Mouse (Mus musculus) brain, embryonic 18.5 days (tissue): ENCODE data around the gene Mapre1.
"Not testable (repeated sequence)": the region's sequence is repeated elsewhere in the genome, so short reads cannot be mapped to it uniquely, and the experiment has no call there.

ENCODE experiments used
- DNase-seq: peaks from one replicate; pipeline ENCODE4 v3.0.0-alpha.2; 2012; ENCODE audit warnings: low read depth, low spot score

The Mapre1 gene

GRCm38 (mm10) chr2:153778638-153779362, 37.7 kb downstream of the Mapre1 start:
- DNase-seq: no peak

DNA sequence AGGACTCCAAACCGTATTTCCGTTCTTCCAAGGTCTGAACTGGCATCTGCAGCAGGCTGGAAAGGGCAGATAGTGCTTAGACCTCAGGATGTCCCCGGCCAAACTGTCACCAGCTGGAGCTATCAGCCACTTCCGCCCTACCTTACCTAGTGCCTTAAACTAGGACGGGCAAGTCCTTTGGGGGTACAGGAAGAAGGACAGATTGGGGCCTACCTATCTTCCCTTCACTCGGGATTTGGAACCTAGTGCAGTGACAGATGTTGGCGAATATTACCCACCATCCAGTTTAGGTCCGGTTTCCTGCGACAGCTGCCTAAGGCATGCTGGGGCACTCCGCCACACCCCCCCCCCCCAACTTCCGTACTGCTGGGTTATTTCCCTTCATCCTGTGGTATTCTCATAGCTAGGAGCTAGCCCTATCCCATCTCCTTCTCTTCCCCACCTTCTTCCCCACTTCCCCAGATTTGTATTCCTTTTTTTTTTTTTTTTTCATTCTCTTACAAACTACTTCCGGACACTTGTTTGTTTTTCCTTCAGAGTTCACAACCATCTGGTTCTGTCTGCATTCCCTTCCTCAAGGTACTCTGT, 38.4 kb downstream of the Mapre1 start, which contains the start of gene Efcab8:
Gene Efcab8 (plus strand): TSS at position 538 of the 588 bp plus-strand sequence.
- no peak for DNase-seq

DNA sequence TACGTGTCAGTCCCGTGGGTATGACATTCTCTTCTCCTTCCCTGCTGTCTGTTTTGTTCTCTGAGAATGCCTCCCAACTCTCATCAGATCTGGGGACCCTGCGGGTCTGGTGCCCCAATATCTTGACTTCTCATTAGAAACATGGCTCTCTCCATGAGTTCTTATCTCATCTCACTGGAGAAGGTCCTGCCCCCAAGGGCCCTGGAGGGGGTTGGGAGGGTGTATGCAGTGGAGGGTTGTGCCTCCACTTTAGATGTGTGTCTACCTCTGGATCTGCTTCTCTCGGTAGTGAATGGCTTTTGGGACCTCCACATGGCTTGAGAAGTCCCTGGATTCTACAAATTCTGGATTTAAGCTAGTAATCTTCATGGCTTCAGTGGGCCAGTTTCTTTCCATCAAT, 40.1 kb downstream of the Mapre1 start:
- no peak for DNase-seq

DNA sequence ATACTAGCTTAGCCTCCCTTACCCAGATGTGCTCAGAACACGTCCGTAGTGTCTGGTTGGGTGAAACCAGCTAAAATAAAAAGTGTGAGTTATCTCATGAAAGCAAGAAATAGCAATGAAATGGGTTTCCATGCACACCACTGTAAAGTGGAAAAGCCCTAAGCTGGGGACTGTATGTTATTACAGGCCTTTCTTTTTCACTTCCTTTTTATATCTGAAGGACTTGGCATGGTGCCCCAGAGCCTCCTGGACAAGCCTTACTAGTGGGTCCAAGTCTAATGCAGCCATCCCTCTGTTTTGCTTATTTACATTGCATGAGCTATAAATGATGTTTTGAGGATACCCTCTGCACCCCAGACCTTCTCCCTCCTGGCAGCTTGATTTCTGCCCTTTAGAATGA, 43.6 kb downstream of the Mapre1 start:
- no peak for DNase-seq

DNA sequence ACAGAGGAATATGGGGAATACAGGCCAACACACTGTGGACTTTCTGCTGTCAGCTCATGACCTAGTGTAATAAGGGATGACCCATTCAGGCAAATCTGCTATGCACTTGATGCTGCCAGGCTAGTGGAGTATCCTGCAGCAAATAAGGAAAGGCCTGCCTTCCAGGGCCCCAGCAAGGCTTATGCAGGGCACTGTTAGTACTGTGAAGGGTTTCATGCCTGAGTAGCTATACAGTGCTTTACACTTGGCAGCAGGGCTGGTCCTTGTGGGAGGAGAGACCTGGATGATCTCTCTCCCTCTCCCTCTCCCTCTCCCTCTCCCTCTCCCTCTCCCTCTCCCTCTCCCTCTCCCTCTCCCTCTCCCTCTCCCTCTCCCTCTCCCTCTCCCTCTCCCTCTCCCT, 52.3 kb downstream of the Mapre1 start:
- no peak for DNase-seq

GRCm38 (mm10) chr2:153795090-153795489, 54.0 kb downstream of the Mapre1 start:
- no peak for DNase-seq

DNA sequence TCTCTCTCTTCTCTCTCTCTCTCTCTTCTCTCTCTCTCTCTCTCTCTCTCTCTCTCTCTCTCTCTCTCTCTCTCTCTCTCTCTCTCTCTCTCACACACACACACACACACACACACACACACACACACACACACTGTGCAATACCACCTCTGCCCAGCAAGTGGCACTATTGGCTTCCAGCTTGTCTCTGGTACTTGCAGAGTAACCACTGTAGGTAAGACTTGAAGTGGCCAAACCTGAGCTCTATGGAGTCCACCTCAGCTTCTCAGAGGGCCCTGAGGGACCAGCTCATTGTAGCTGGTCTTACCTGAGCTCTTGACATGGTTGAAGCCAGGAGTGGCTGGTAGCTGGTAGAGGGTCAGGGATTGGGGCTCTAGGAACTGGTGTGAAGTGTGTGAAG, 66.4 kb downstream of the Mapre1 start:
- DNase-seq: not testable (repeated sequence)

DNA sequence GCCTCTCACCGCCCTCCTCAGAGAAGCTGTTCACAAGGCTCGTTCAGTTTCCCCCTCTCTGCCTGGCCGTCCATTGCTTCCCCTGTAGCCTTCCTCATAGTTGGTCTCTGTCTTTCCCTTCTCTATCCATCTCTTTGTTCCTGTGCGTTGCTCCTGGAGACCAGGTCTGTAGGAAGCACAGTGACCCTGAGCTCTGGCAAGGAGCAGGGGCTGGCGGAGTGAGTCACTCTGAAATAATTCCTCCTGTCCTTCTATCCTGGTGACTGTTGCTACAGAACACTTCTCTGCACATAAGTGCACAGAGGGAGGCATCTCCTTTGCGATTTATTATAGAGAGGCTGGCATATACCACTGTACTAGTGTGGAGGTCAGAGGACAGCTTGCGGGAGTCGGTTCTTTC, 67.1 kb downstream of the Mapre1 start:
- DNase-seq: no peak

GRCm38 (mm10) chr2:153808841-153809240, 67.8 kb downstream of the Mapre1 start:
- no peak for DNase-seq

- no peak for DNase-seq
Measured at GRCm38 (mm10) chr2:153809921-153810320, 68.8 kb downstream of the Mapre1 start.

DNA sequence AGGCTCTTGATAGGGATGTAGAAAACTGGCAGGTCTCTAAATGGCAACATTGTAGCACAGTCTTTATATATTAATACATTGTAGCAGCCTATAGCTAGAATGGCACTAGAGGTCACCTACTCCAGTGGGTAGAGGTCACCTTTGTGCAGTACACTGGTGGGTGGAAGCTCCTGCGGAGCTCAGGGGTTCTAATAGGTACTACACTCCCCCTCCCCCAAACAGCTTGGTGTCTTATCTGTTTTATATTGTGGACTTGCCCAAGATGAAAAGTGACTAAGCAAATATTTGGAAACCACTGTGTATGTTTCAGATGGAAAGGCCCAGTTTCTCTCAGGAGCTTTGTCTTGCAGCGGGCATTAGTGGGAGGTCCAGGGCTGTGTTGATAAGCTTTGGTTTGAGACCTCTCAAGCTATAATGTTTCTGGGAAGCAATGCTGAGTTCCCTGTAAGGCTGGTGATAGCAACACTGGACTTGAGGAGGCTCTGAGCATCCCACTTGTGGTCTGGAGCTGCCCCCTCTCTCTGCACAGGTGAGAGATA, 81.0 kb downstream of the Mapre1 start:
- DNase-seq: no peak
